Mouse (Mus musculus): ENCODE measurements around the gene Tacstd2. TPM values are rescaled to one million over a fixed set of nuclear protein-coding genes. Genes with fewer than 3 reads are reported as not detected.

The Tacstd2 gene
- total RNA-seq (2021) = under 1 TPM; 0.11 to 0.18 TPM
- 0.18 and 1.5 TPM in 2 replicates for polyA plus RNA-seq (2012; rRNA removed)
- long read RNA-seq = 0 reads

DNA sequence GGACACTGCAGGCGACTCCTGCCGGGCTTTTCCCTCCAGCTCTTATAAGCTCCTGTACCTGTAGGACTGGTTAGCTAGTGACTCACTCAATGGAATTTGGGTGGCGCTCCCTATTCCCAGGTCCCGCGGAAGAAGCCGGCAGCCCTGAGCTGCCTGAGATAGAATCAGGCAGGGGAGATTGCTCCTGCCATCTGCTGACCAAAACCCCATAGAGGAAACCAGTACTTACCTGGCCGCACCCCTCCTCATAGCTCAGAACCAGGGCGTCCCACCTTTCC lies at the start of gene Tacstd2:
Gene Tacstd2 (minus strand): TSS at position 20 of the 278 bp plus-strand sequence.
- WGBS = 4% methylated on average over 8 of the region's 8 CpGs
- Histone ChIP-seq H3K4me3 (no peak within 1 kb of the TSS), H3K9ac (ENCODE audit: low read depth, low read length) (no peak within 1 kb of the TSS), H3K27ac (no peak within 1 kb of the TSS), H3K27me3 (ENCODE audit: control insufficient read depth, insufficient read depth, low read length) (peaks cover 13% of the 10 kb centered on the region), H3K79me2 (replicated peaks; ENCODE audit: control insufficient read depth, insufficient read depth, low read length) (no peaks in the 10 kb centered on the region), H3K4me1 (ENCODE audit: control insufficient read depth, insufficient read depth, low read length) (no peaks in the 10 kb centered on the region), H3K36me3 (ENCODE audit: control insufficient read depth, insufficient read depth, low read length) (no peaks in the 10 kb centered on the region)
- no peak for DNase-seq
- TF ChIP-seq EP300 (IDR thresholded peaks at IDR 0.05; ENCODE audit: insufficient read depth, low read depth, low read length) (no peak), POLR2A (IDR thresholded peaks at IDR 0.05; ENCODE audit: insufficient read depth, low read depth, low read length) (no peak), CTCF (IDR thresholded peaks at IDR 0.05) (no peak)
- intact Hi-C loops (cut with DNase I) = no loop called here

- Histone ChIP-seq H3K4me3 (no peak overlapping the region), H3K36me3 (ENCODE audit: control insufficient read depth, insufficient read depth, low read length) (no peaks in the 10 kb centered on the region), H3K9ac (ENCODE audit: low read depth, low read length) (no peak overlapping the region), H3K4me1 (ENCODE audit: control insufficient read depth, insufficient read depth, low read length) (no peaks in the 10 kb centered on the region), H3K27ac (no peak overlapping the region), H3K79me2 (replicated peaks; ENCODE audit: control insufficient read depth, insufficient read depth, low read length) (no peaks in the 10 kb centered on the region), H3K27me3 (ENCODE audit: control insufficient read depth, insufficient read depth, low read length) (no peaks in the 10 kb centered on the region)
- intact Hi-C loops (cut with DNase I) = no loop called here
- no peak for DNase-seq
- WGBS = 71% methylated on average over 3 of the region's 3 CpGs
- TF ChIP-seq EP300 (IDR thresholded peaks at IDR 0.05; ENCODE audit: insufficient read depth, low read depth, low read length) (no peak), CTCF (IDR thresholded peaks at IDR 0.05) (no peak), POLR2A (IDR thresholded peaks at IDR 0.05; ENCODE audit: insufficient read depth, low read depth, low read length) (no peak)
Observed at GRCm38 (mm10) chr6:67566270-67566669, 30.7 kb upstream of the Tacstd2 start.

DNA sequence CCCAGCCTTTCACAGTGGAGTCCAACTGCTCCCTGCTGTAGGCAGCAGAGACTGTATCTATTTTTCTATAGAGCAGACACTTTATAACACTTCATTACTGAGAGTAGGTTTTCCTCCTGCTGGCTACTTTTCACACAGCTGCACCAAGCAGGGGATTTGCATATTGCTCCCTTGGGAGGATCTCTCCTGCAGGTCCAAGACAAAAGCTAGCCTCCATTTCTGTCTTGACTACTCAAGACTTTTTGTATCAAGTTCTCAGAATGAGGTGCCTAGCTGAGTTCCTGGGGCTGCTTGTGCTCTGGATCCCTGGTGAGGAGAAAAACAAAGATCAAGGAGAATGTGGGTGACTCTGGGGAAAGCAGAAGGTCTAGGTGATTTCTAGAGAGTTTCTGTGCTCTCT lies 19.8 kb upstream of the Tacstd2 start:
- no peak for DNase-seq
- intact Hi-C loops (cut with DNase I) = no loop called here
- H3K9ac ChIP-seq (ENCODE audit: low read depth, low read length) = no peak overlapping the region
- no peaks in the 10 kb centered on the region for H3K4me1 ChIP-seq (ENCODE audit: control insufficient read depth, insufficient read depth, low read length)
- no peaks in the 10 kb centered on the region for H3K79me2 ChIP-seq (replicated peaks; ENCODE audit: control insufficient read depth, insufficient read depth, low read length)
- TF ChIP-seq CTCF (IDR thresholded peaks at IDR 0.05) (no peak), POLR2A (IDR thresholded peaks at IDR 0.05; ENCODE audit: insufficient read depth, low read depth, low read length) (no peak), EP300 (IDR thresholded peaks at IDR 0.05; ENCODE audit: insufficient read depth, low read depth, low read length) (no peak)
- no peak overlapping the region for H3K27ac ChIP-seq
- H3K36me3 ChIP-seq (ENCODE audit: control insufficient read depth, insufficient read depth, low read length) = no peaks in the 10 kb centered on the region
- no peak overlapping the region for H3K4me3 ChIP-seq
- H3K27me3 ChIP-seq (ENCODE audit: control insufficient read depth, insufficient read depth, low read length) = no peaks in the 10 kb centered on the region

- H3K27ac ChIP-seq = no peak overlapping the region
- DNase-seq = no peak
Observed at GRCm38 (mm10) chr6:67549550-67549949, 14.0 kb upstream of the Tacstd2 start.

DNA sequence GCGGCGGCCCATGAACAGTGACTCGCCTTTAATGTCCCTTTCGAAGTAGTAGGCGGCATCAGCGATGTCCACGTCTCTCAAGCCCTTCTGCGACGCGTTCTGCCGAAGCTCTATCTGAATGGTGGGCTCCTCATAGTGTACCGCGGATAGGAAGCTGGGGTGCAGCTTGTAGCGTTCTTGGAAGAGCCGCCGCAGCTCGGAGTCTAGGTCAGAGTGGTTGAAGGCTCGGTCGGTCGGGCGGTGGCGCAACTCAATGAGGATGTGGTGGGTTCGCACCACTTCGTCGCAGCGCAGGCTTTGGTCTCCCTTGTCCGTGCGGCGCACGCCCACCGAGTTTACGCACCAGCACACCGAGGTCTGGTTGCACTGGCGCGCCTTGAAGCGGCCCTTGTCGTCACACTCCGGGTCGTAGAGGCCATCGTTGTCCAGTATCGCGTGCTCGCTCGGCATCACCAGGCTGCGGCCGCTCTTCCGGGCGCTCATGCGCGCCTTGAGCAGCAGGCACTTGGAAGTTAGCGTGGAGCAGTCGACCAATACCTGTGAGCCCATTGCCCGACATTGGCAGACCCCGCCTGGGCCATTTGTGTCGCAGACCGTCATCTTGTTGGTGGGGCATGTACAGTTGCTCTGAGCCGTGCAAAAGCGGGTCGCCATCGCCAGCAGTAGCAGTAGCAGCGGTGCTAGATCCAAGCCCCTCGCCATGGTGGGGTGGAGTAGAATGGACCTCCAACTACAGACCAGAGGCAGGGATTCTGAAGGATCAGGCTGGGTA lies 405 bp downstream of the Tacstd2 start:
- Histone ChIP-seq H3K36me3 (ENCODE audit: control insufficient read depth, insufficient read depth, low read length) (no peaks in the 10 kb centered on the region), H3K9ac (ENCODE audit: low read depth, low read length) (no peak overlapping the region), H3K4me1 (ENCODE audit: control insufficient read depth, insufficient read depth, low read length) (no peaks in the 10 kb centered on the region), H3K27ac (no peak overlapping the region), H3K27me3 (ENCODE audit: control insufficient read depth, insufficient read depth, low read length) (peaks cover 13% of the 10 kb centered on the region), H3K4me3 (no peak overlapping the region), H3K79me2 (replicated peaks; ENCODE audit: control insufficient read depth, insufficient read depth, low read length) (no peaks in the 10 kb centered on the region)
- WGBS = 1% methylated on average over 62 of the region's 62 CpGs
- intact Hi-C loops (cut with DNase I) = no loop called here
- DNase-seq = no peak
- no peak for TF ChIP-seq CTCF (IDR thresholded peaks at IDR 0.05)
- no peak for TF ChIP-seq EP300 (IDR thresholded peaks at IDR 0.05; ENCODE audit: insufficient read depth, low read depth, low read length)
- no peak for TF ChIP-seq POLR2A (IDR thresholded peaks at IDR 0.05; ENCODE audit: insufficient read depth, low read depth, low read length)

More at GRCm38 (mm10) chr6:67549550-67549949, 14.0 kb upstream of the Tacstd2 start:
- Histone ChIP-seq H3K79me2 (replicated peaks; ENCODE audit: control insufficient read depth, insufficient read depth, low read length) (no peaks in the 10 kb centered on the region), H3K27me3 (ENCODE audit: control insufficient read depth, insufficient read depth, low read length) (no peaks in the 10 kb centered on the region), H3K4me3 (no peak overlapping the region), H3K9ac (ENCODE audit: low read depth, low read length) (no peak overlapping the region), H3K36me3 (ENCODE audit: control insufficient read depth, insufficient read depth, low read length) (no peaks in the 10 kb centered on the region), H3K4me1 (ENCODE audit: control insufficient read depth, insufficient read depth, low read length) (no peaks in the 10 kb centered on the region)
- TF ChIP-seq EP300 (IDR thresholded peaks at IDR 0.05; ENCODE audit: insufficient read depth, low read depth, low read length) (no peak), CTCF (IDR thresholded peaks at IDR 0.05) (peak; percentile 35), POLR2A (IDR thresholded peaks at IDR 0.05; ENCODE audit: insufficient read depth, low read depth, low read length) (no peak)
- WGBS = 8% methylated on average over 1 of the region's 1 CpGs
- intact Hi-C loops (cut with DNase I) = loop anchor here (5.0 to 10.0 kb wide), 2 partner anchors 263 to 375 kb away; no protein-coding TSS in a partner anchor

DNA sequence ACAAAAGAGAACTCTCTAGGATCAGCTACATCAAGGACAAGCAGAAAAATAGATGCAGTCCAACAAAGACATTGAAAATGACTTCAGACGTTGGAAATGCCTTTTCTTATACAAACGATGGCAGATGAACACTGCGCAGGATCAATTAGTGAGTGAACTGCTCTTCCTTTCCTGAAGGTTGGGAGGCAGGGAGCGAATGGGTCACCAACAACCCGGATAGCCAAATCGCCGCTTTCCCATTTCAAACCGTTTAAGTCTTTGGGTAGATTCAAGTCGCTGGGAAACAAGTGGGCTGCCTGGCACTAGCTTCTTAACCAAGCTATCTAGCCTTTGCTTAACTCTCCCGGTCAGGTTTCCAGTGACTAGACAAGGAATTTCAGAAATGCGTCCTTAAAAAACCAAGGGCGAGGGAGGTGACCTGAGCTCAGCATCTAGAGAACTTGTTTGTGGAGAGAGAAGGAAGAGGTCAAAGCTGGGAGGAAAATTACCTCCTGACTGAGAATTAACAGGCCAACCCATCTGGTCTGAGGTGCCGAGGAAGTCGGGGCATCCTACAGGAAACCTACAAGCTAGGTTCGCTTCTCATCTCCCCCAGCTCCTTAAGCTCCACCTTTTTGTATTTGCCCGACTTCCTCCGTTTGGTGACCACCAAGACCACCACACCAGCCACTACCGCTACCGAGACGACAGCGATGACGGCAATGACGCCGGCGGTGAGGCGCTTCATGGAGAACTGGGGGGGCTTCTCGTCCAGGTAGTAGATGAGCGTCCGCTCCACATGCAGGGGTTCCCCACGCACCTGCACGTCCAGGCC lies 1.2 kb downstream of the Tacstd2 start:
- WGBS = 16% methylated on average over 31 of the region's 31 CpGs
- Histone ChIP-seq H3K36me3 (ENCODE audit: control insufficient read depth, insufficient read depth, low read length) (no peaks in the 10 kb centered on the region), H3K4me1 (ENCODE audit: control insufficient read depth, insufficient read depth, low read length) (no peaks in the 10 kb centered on the region), H3K79me2 (replicated peaks; ENCODE audit: control insufficient read depth, insufficient read depth, low read length) (no peaks in the 10 kb centered on the region), H3K4me3 (no peak overlapping the region), H3K27me3 (ENCODE audit: control insufficient read depth, insufficient read depth, low read length) (peaks cover 13% of the 10 kb centered on the region), H3K9ac (ENCODE audit: low read depth, low read length) (no peak overlapping the region), H3K27ac (no peak overlapping the region)
- TF ChIP-seq POLR2A (IDR thresholded peaks at IDR 0.05; ENCODE audit: insufficient read depth, low read depth, low read length) = no peak
- TF ChIP-seq CTCF (IDR thresholded peaks at IDR 0.05) = no peak
- no peak for TF ChIP-seq EP300 (IDR thresholded peaks at IDR 0.05; ENCODE audit: insufficient read depth, low read depth, low read length)
- intact Hi-C loops (cut with DNase I) = no loop called here
- DNase-seq = no peak

Measured in heart, adult 2 months (tissue).